Mouse (Mus musculus) embryo, embryonic 9.5 days (tissue): ENCODE measurements around the gene Prrc2a.

Experiments
- DNase-seq: peaks from one replicate; pipeline ENCODE4 v3.0.0-alpha.2; 2017; ENCODE audit errors: extremely low spot score

Gene Prrc2a

GRCm38 (mm10) chr17:35190096-35190495, 25.4 kb upstream of the Prrc2a start:
- no peak for DNase-seq

GRCm38 (mm10) chr17:35189186-35189585, 24.5 kb upstream of the Prrc2a start:
- no peak for DNase-seq

GRCm38 (mm10) chr17:35187959-35188610, 23.4 kb upstream of the Prrc2a start, which contains the start of gene Lst1:
Gene Lst1, minus strand, starts transcription at chr17:35188439.
- DNase-seq = no peak

GRCm38 (mm10) chr17:35187345-35187744, 22.6 kb upstream of the Prrc2a start:
- DNase-seq = no peak

- DNase-seq = peak; percentile 60
Measured at GRCm38 (mm10) chr17:35186681-35187080, 22.0 kb upstream of the Prrc2a start.

- DNase-seq = peak; percentile 76
Measured at GRCm38 (mm10) chr17:35185639-35186611, 21.2 kb upstream of the Prrc2a start.

GRCm38 (mm10) chr17:35180093-35180492, 15.4 kb upstream of the Prrc2a start:
- DNase-seq = no peak

GRCm38 (mm10) chr17:35178528-35178927, 13.8 kb upstream of the Prrc2a start:
- DNase-seq = peak; percentile 73

GRCm38 (mm10) chr17:35175968-35176367, 11.3 kb upstream of the Prrc2a start, which contains the start of gene Aif1:
Gene Aif1, minus strand, starts transcription at chr17:35176068.
- DNase-seq = no peak

GRCm38 (mm10) chr17:35175382-35175781, 10.7 kb upstream of the Prrc2a start:
- DNase-seq = no peak

GRCm38 (mm10) chr17:35174201-35174977, 9.7 kb upstream of the Prrc2a start:
- DNase-seq = no peak

GRCm38 (mm10) chr17:35173329-35173728, 8.6 kb upstream of the Prrc2a start:
- no peak for DNase-seq

- DNase-seq = no peak
Measured at GRCm38 (mm10) chr17:35172445-35173234, 7.9 kb upstream of the Prrc2a start.

- DNase-seq = peak; percentile 30
Measured at GRCm38 (mm10) chr17:35168541-35169207, 4.0 kb upstream of the Prrc2a start.

GRCm38 (mm10) chr17:35167794-35168193, 3.1 kb upstream of the Prrc2a start:
- DNase-seq = no peak

GRCm38 (mm10) chr17:35166352-35167035, 1.8 kb upstream of the Prrc2a start:
- peak; percentile 48 for DNase-seq

GRCm38 (mm10) chr17:35165451-35166155, 906 bp upstream of the Prrc2a start:
- DNase-seq = peak; percentile 38

GRCm38 (mm10) chr17:35164218-35164567, 504 bp downstream of the Prrc2a start:
- DNase-seq = no peak

GRCm38 (mm10) chr17:35163326-35164081, 1.2 kb downstream of the Prrc2a start:
- DNase-seq = no peak
